Comparison of ENCODE assay signal across 28 mouse cellular contexts in the genomic region with DNA sequence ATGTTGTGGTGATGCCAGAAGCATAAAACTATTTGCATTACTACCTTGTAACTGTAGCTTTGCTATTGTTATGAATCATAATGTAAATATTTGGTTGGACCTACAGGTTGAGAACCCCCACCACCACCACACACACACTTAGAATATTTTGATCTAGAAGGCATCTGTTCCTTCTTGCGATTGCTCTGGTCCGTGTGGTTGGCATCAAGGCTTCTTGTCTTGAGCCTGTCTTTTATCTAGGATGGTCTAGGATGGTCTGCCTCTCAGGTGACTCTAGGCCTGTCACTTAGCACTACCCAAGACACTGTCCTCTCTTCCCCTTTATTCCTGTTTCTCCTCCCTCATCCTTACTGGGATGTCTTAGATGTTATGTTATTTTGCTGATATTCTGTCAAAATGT.
"Had no signal": no experiment of that assay in that cellular context is flagged by ENCODE, and none has a peak within 500 bp of the region (broad histone marks: within the 10 kb centered on the region; RNA-seq: fewer than 3 reads in every experiment).

No protein-coding gene starts in this region.

- H3K4me1 ChIP-seq: limb, embryonic 10.5 days; limb, embryonic 15.5 days; liver, embryonic 12.5 days; liver, embryonic 13.5 days; liver, embryonic 15.5 days; megakaryocyte, embryonic 14.5 days; midbrain, embryonic 10.5 days; midbrain, embryonic 12.5 days; midbrain, embryonic 13.5 days; midbrain, embryonic 15.5 days; neural tube, embryonic 12.5 days had no signal

- H3K4me3 ChIP-seq: limb, embryonic 10.5 days; limb, embryonic 12.5 days; limb, embryonic 13.5 days; limb, embryonic 15.5 days; liver, embryonic 12.5 days; liver, embryonic 13.5 days; liver, embryonic 15.5 days; lung, embryonic 15.5 days; megakaryocyte, embryonic 14.5 days; midbrain, embryonic 10.5 days; midbrain, embryonic 12.5 days; midbrain, embryonic 13.5 days; midbrain, embryonic 15.5 days; myocyte; neural tube, embryonic 12.5 days had no signal

- H3K9me3 ChIP-seq: limb, embryonic 10.5 days; limb, embryonic 12.5 days; limb, embryonic 13.5 days; limb, embryonic 15.5 days; liver, embryonic 12.5 days; liver, embryonic 13.5 days; liver, embryonic 15.5 days; lung, embryonic 15.5 days; midbrain, embryonic 10.5 days; midbrain, embryonic 12.5 days; midbrain, embryonic 13.5 days; midbrain, embryonic 15.5 days; neural tube, embryonic 12.5 days had no signal

- H3K27me3 ChIP-seq: limb, embryonic 13.5 days; limb, embryonic 15.5 days; liver, embryonic 12.5 days; liver, embryonic 13.5 days; liver, embryonic 15.5 days; megakaryocyte, embryonic 14.5 days; midbrain, embryonic 12.5 days; midbrain, embryonic 13.5 days; midbrain, embryonic 15.5 days; neural tube, embryonic 12.5 days had no signal

- H3K36me3 ChIP-seq: limb, embryonic 10.5 days; limb, embryonic 12.5 days; limb, embryonic 13.5 days; limb, embryonic 15.5 days; liver, embryonic 12.5 days; liver, embryonic 13.5 days; liver, embryonic 15.5 days; lung, embryonic 15.5 days; midbrain, embryonic 10.5 days; midbrain, embryonic 12.5 days; midbrain, embryonic 13.5 days; midbrain, embryonic 15.5 days; neural tube, embryonic 12.5 days had no signal

- H3K27ac ChIP-seq: limb, embryonic 10.5 days; limb, embryonic 12.5 days; limb, embryonic 13.5 days; limb, embryonic 15.5 days; liver, embryonic 12.5 days; liver, embryonic 13.5 days; liver, embryonic 14.5 days; liver, embryonic 15.5 days; lung, embryonic 15.5 days; macrophage; midbrain, embryonic 10.5 days; midbrain, embryonic 12.5 days; midbrain, embryonic 13.5 days; midbrain, embryonic 15.5 days; neural tube, embryonic 12.5 days had no signal

- DNase-seq: left cerebral cortex, postnatal 4 days; liver; liver, embryonic 13.5 days; liver, postnatal 0 days; lung, adult 18-20 months; lung, adult 2 months; lung, embryonic 14.5 days; lung, postnatal 10 days; lung, postnatal 14 days; lung, postnatal 36 days; lung, postnatal 4 days; midbrain, embryonic 14.5 days had no signal
